Mouse (Mus musculus): ENCODE data around the gene Car11. TPM values are rescaled to one million over a fixed set of nuclear protein-coding genes. Genes with fewer than 3 reads are reported as not detected.
A peak's percentile ranks its signal among the peaks of the same experiment; 100 is the strongest.

The Car11 gene
- polyA plus RNA-seq, 1 experiment from 2014 or later, result 1.2 TPM

- Histone ChIP-seq H3K9ac (ENCODE audit: low read depth, low read length) (peak overlapping the region; percentile 95), H3K36me3 (ENCODE audit: control insufficient read depth, insufficient read depth, low read length) (peaks cover 40% of the 10 kb centered on the region), H3K4me3 (ENCODE audit: low read depth, low read length) (peak overlapping the region; percentile 71), H3K27me3 (replicated peaks; ENCODE audit: control insufficient read depth, insufficient read depth, low read length) (no peaks in the 10 kb centered on the region), H3K9me3 (ENCODE audit: control insufficient read depth, low read length) (no peaks in the 10 kb centered on the region), H3K4me2 (peak overlapping the region; percentile 95), H3K4me1 (replicated peaks; ENCODE audit: control insufficient read depth, insufficient read depth, low read length) (peaks cover 40% of the 10 kb centered on the region), H3K27ac (ENCODE audit: low read depth, low read length) (peak overlapping the region; percentile 86)
- 6% methylated on average over 31 of the region's 31 CpGs for WGBS
- DNase-seq (ENCODE audit: low spot score), result no peak
- ATAC-seq (replicated peaks; ENCODE audit: low FRiP score), result peak; percentile 37; the same call in 1 of the 2 replicates
Observed at GRCm38 (mm10) chr7:45716952-45717917, 17.6 kb downstream of the Car11 start.

GRCm38 (mm10) chr7:45717918-45718297 lies 18.3 kb downstream of the Car11 start, which contains the start of gene Sphk2:
Sphk2 (minus strand) TSS chr7:45718002.
- H3K4me2 ChIP-seq, result peak within 1 kb of the TSS; percentile 95
- no peaks in the 10 kb centered on the region for H3K27me3 ChIP-seq (replicated peaks; ENCODE audit: control insufficient read depth, insufficient read depth, low read length)
- H3K9me3 ChIP-seq (ENCODE audit: control insufficient read depth, low read length), result no peaks in the 10 kb centered on the region
- H3K4me1 ChIP-seq (replicated peaks; ENCODE audit: control insufficient read depth, insufficient read depth, low read length), result peaks cover 40% of the 10 kb centered on the region
- peak within 1 kb of the TSS; percentile 86 for H3K27ac ChIP-seq (ENCODE audit: low read depth, low read length)
- peaks cover 38% of the 10 kb centered on the region for H3K36me3 ChIP-seq (ENCODE audit: control insufficient read depth, insufficient read depth, low read length)
- peak within 1 kb of the TSS; percentile 95 for H3K9ac ChIP-seq (ENCODE audit: low read depth, low read length)
- H3K4me3 ChIP-seq (ENCODE audit: low read depth, low read length), result peak within 1 kb of the TSS; percentile 71
- peak; percentile 69 for ATAC-seq (replicated peaks; ENCODE audit: low FRiP score)
- WGBS, result under 1% methylated on average over 41 of the region's 41 CpGs
- peak; percentile 98 for DNase-seq (ENCODE audit: low spot score)

- no peak for ATAC-seq (replicated peaks; ENCODE audit: low FRiP score)
- H3K36me3 ChIP-seq (ENCODE audit: control insufficient read depth, insufficient read depth, low read length), result peaks cover 33% of the 10 kb centered on the region
- H3K9ac ChIP-seq (ENCODE audit: low read depth, low read length), result peak overlapping the region; percentile 95
- DNase-seq (ENCODE audit: low spot score), result no peak
- no peaks in the 10 kb centered on the region for H3K27me3 ChIP-seq (replicated peaks; ENCODE audit: control insufficient read depth, insufficient read depth, low read length)
- WGBS, result under 1% methylated on average over 20 of the region's 20 CpGs
- peak overlapping the region; percentile 86 for H3K4me2 ChIP-seq
- peak overlapping the region; percentile 71 for H3K4me3 ChIP-seq (ENCODE audit: low read depth, low read length)
- peak overlapping the region; percentile 75 for H3K27ac ChIP-seq (ENCODE audit: low read depth, low read length)
- no peaks in the 10 kb centered on the region for H3K9me3 ChIP-seq (ENCODE audit: control insufficient read depth, low read length)
- H3K4me1 ChIP-seq (replicated peaks; ENCODE audit: control insufficient read depth, insufficient read depth, low read length), result peaks cover 40% of the 10 kb centered on the region
Observed at GRCm38 (mm10) chr7:45718331-45718730, 18.7 kb downstream of the Car11 start.

- H3K27me3 ChIP-seq (replicated peaks; ENCODE audit: control insufficient read depth, insufficient read depth, low read length), result no peaks in the 10 kb centered on the region
- H3K9me3 ChIP-seq (ENCODE audit: control insufficient read depth, low read length), result no peaks in the 10 kb centered on the region
- peak overlapping the region; percentile 75 for H3K27ac ChIP-seq (ENCODE audit: low read depth, low read length)
- ATAC-seq (replicated peaks; ENCODE audit: low FRiP score) (no peak), DNase-seq (ENCODE audit: low spot score) (no peak)
- peaks cover 39% of the 10 kb centered on the region for H3K36me3 ChIP-seq (ENCODE audit: control insufficient read depth, insufficient read depth, low read length)
- peak overlapping the region; percentile 71 for H3K4me3 ChIP-seq (ENCODE audit: low read depth, low read length)
- WGBS, result 63% methylated on average over 10 of the region's 10 CpGs
- peaks cover 37% of the 10 kb centered on the region for H3K4me1 ChIP-seq (replicated peaks; ENCODE audit: control insufficient read depth, insufficient read depth, low read length)
- peak overlapping the region; percentile 95 for H3K9ac ChIP-seq (ENCODE audit: low read depth, low read length)
- H3K4me2 ChIP-seq, result peak overlapping the region; percentile 86
Observed at GRCm38 (mm10) chr7:45719180-45719579, 19.5 kb downstream of the Car11 start.

- Histone ChIP-seq H3K27me3 (replicated peaks; ENCODE audit: control insufficient read depth, insufficient read depth, low read length) (no peaks in the 10 kb centered on the region), H3K4me3 (ENCODE audit: low read depth, low read length) (peak overlapping the region; percentile 71), H3K27ac (ENCODE audit: low read depth, low read length) (no peak overlapping the region; the same call in 1 of the 2 replicates), H3K36me3 (ENCODE audit: control insufficient read depth, insufficient read depth, low read length) (peaks cover 46% of the 10 kb centered on the region), H3K9ac (ENCODE audit: low read depth, low read length) (peak overlapping the region; percentile 95), H3K9me3 (ENCODE audit: control insufficient read depth, low read length) (no peaks in the 10 kb centered on the region), H3K4me2 (peak overlapping the region; percentile 86), H3K4me1 (replicated peaks; ENCODE audit: control insufficient read depth, insufficient read depth, low read length) (peaks cover 32% of the 10 kb centered on the region)
- DNase-seq (ENCODE audit: low spot score), result no peak
- no peak for ATAC-seq (replicated peaks; ENCODE audit: low FRiP score)
- 89% methylated on average over 15 of the region's 16 CpGs for WGBS
Observed at GRCm38 (mm10) chr7:45719738-45720412, 20.2 kb downstream of the Car11 start.

GRCm38 (mm10) chr7:45720413-45721233 lies 21.0 kb downstream of the Car11 start, which contains the start of gene Fam83e:
Fam83e (plus strand) TSS chr7:45721212.
- no peaks in the 10 kb centered on the region for H3K9me3 ChIP-seq (ENCODE audit: control insufficient read depth, low read length)
- WGBS, result 82% methylated on average over 14 of the region's 14 CpGs
- H3K9ac ChIP-seq (ENCODE audit: low read depth, low read length), result no peak within 1 kb of the TSS
- H3K4me1 ChIP-seq (replicated peaks; ENCODE audit: control insufficient read depth, insufficient read depth, low read length), result peaks cover 29% of the 10 kb centered on the region
- no peak for ATAC-seq (replicated peaks; ENCODE audit: low FRiP score)
- H3K4me2 ChIP-seq, result peak within 1 kb of the TSS; percentile 86
- peak within 1 kb of the TSS; percentile 71 for H3K4me3 ChIP-seq (ENCODE audit: low read depth, low read length)
- DNase-seq (ENCODE audit: low spot score), result no peak
- H3K27me3 ChIP-seq (replicated peaks; ENCODE audit: control insufficient read depth, insufficient read depth, low read length), result no peaks in the 10 kb centered on the region
- peaks cover 53% of the 10 kb centered on the region for H3K36me3 ChIP-seq (ENCODE audit: control insufficient read depth, insufficient read depth, low read length)
- H3K27ac ChIP-seq (ENCODE audit: low read depth, low read length), result peak within 1 kb of the TSS; percentile 8; the same call in 1 of the 2 replicates

- DNase-seq (ENCODE audit: low spot score) (no peak), ATAC-seq (replicated peaks; ENCODE audit: low FRiP score) (no peak)
- Histone ChIP-seq H3K4me2 (0 out of 2 replicates have a peak overlapping the region, but pooled peaks have one; percentile 4), H3K9ac (ENCODE audit: low read depth, low read length) (no peak overlapping the region), H3K27ac (ENCODE audit: low read depth, low read length) (no peak overlapping the region), H3K4me3 (ENCODE audit: low read depth, low read length) (no peak overlapping the region), H3K4me1 (replicated peaks; ENCODE audit: control insufficient read depth, insufficient read depth, low read length) (peaks cover 23% of the 10 kb centered on the region), H3K36me3 (ENCODE audit: control insufficient read depth, insufficient read depth, low read length) (peaks cover 56% of the 10 kb centered on the region), H3K27me3 (replicated peaks; ENCODE audit: control insufficient read depth, insufficient read depth, low read length) (no peaks in the 10 kb centered on the region), H3K9me3 (ENCODE audit: control insufficient read depth, low read length) (no peaks in the 10 kb centered on the region)
- 78% methylated on average over 7 of the region's 7 CpGs for WGBS
Observed at GRCm38 (mm10) chr7:45721234-45721571, 21.6 kb downstream of the Car11 start.

All from liver, embryonic 11.5 days (tissue).